Mouse (Mus musculus): ENCODE measurements around the gene H2afv. TPM values are rescaled to one million over a fixed set of nuclear protein-coding genes. Genes with fewer than 3 reads are reported as not detected.

Gene H2afv
- polyA plus RNA-seq, 1 experiment from 2014 or later, result 581 TPM

- H3K4me1 ChIP-seq (ENCODE audit: insufficient read depth), result no peaks in the 10 kb centered on the region
- no peak overlapping the region for H3K4me2 ChIP-seq
- H3K4me3 ChIP-seq (ENCODE audit: low read depth, low read length), result no peak overlapping the region
- no peaks in the 10 kb centered on the region for H3K9me3 ChIP-seq (ENCODE audit: low read depth, low read length)
- no peak overlapping the region for H3K27ac ChIP-seq (ENCODE audit: low read depth)
- 87% methylated on average over 5 of the region's 5 CpGs for WGBS
- peaks cover 63% of the 10 kb centered on the region for H3K36me3 ChIP-seq (ENCODE audit: insufficient read depth)
- H3K9ac ChIP-seq, result no peak overlapping the region
- TF ChIP-seq CTCF (IDR thresholded peaks at IDR 0.05; ENCODE audit: low read depth), result no peak
- no peaks in the 10 kb centered on the region for H3K27me3 ChIP-seq (ENCODE audit: insufficient read depth, low read length)
- no peak for DNase-seq
- ATAC-seq (ENCODE audit: insufficient read depth), result no peak
Observed at GRCm38 (mm10) chr11:6395565-6395964, 48.7 kb downstream of the H2afv start.

- no peaks in the 10 kb centered on the region for H3K9me3 ChIP-seq (ENCODE audit: low read depth, low read length)
- H3K36me3 ChIP-seq (ENCODE audit: insufficient read depth), result peaks cover 47% of the 10 kb centered on the region
- H3K9ac ChIP-seq, result peak overlapping the region; percentile 18; the same call in 1 of the 2 replicates
- no peak overlapping the region for H3K4me3 ChIP-seq (ENCODE audit: low read depth, low read length)
- 58% methylated on average over 1 of the region's 1 CpGs for WGBS
- H3K27me3 ChIP-seq (ENCODE audit: insufficient read depth, low read length), result no peaks in the 10 kb centered on the region
- no peaks in the 10 kb centered on the region for H3K4me1 ChIP-seq (ENCODE audit: insufficient read depth)
- TF ChIP-seq CTCF (IDR thresholded peaks at IDR 0.05; ENCODE audit: low read depth), result no peak
- DNase-seq (no peak), ATAC-seq (ENCODE audit: insufficient read depth) (no peak)
- H3K27ac ChIP-seq (ENCODE audit: low read depth), result peak overlapping the region; percentile 82; the same call in 1 of the 2 replicates
- H3K4me2 ChIP-seq, result no peak overlapping the region
Observed at GRCm38 (mm10) chr11:6393866-6394265, 50.4 kb downstream of the H2afv start.

GRCm38 (mm10) chr11:6392857-6393256 lies 51.4 kb downstream of the H2afv start:
- peaks cover 37% of the 10 kb centered on the region for H3K36me3 ChIP-seq (ENCODE audit: insufficient read depth)
- H3K4me1 ChIP-seq (ENCODE audit: insufficient read depth), result no peaks in the 10 kb centered on the region
- no peak overlapping the region for H3K4me3 ChIP-seq (ENCODE audit: low read depth, low read length)
- no peaks in the 10 kb centered on the region for H3K27me3 ChIP-seq (ENCODE audit: insufficient read depth, low read length)
- no peak overlapping the region for H3K9ac ChIP-seq
- ATAC-seq (ENCODE audit: insufficient read depth), result no peak
- DNase-seq, result no peak
- H3K27ac ChIP-seq (ENCODE audit: low read depth), result no peak overlapping the region
- WGBS, result 67% methylated on average over 6 of the region's 6 CpGs
- H3K4me2 ChIP-seq, result no peak overlapping the region
- H3K9me3 ChIP-seq (ENCODE audit: low read depth, low read length), result no peaks in the 10 kb centered on the region
- no peak for TF ChIP-seq CTCF (IDR thresholded peaks at IDR 0.05; ENCODE audit: low read depth)

GRCm38 (mm10) chr11:6391516-6392276 lies 52.5 kb downstream of the H2afv start:
- DNase-seq, result no peak
- no peak for ATAC-seq (ENCODE audit: insufficient read depth)
- no peak overlapping the region for H3K4me3 ChIP-seq (ENCODE audit: low read depth, low read length)
- no peak overlapping the region for H3K9ac ChIP-seq
- H3K9me3 ChIP-seq (ENCODE audit: low read depth, low read length), result no peaks in the 10 kb centered on the region
- no peak overlapping the region for H3K27ac ChIP-seq (ENCODE audit: low read depth)
- TF ChIP-seq CTCF (IDR thresholded peaks at IDR 0.05; ENCODE audit: low read depth), result no peak
- 78% methylated on average over 8 of the region's 8 CpGs for WGBS
- no peak overlapping the region for H3K4me2 ChIP-seq
- no peaks in the 10 kb centered on the region for H3K27me3 ChIP-seq (ENCODE audit: insufficient read depth, low read length)
- no peaks in the 10 kb centered on the region for H3K4me1 ChIP-seq (ENCODE audit: insufficient read depth)
- peaks cover 26% of the 10 kb centered on the region for H3K36me3 ChIP-seq (ENCODE audit: insufficient read depth)

GRCm38 (mm10) chr11:6390376-6391053 lies 53.7 kb downstream of the H2afv start:
- Histone ChIP-seq H3K4me1 (ENCODE audit: insufficient read depth) (no peaks in the 10 kb centered on the region), H3K4me2 (peak overlapping the region; percentile 86), H3K27me3 (ENCODE audit: insufficient read depth, low read length) (no peaks in the 10 kb centered on the region), H3K36me3 (ENCODE audit: insufficient read depth) (peaks cover 14% of the 10 kb centered on the region), H3K9ac (peak overlapping the region; percentile 85), H3K4me3 (ENCODE audit: low read depth, low read length) (peak overlapping the region; percentile 89), H3K27ac (ENCODE audit: low read depth) (no peak overlapping the region), H3K9me3 (ENCODE audit: low read depth, low read length) (no peaks in the 10 kb centered on the region)
- ATAC-seq (ENCODE audit: insufficient read depth), result no peak
- WGBS, result 75% methylated on average over 8 of the region's 8 CpGs
- DNase-seq, result no peak
- TF ChIP-seq CTCF (IDR thresholded peaks at IDR 0.05; ENCODE audit: low read depth), result no peak

- H3K27ac ChIP-seq (ENCODE audit: low read depth), result peak overlapping the region; percentile 12; the same call in 1 of the 2 replicates
- DNase-seq (peak; percentile 18), ATAC-seq (ENCODE audit: insufficient read depth) (peak; percentile 35)
- peaks cover 11% of the 10 kb centered on the region for H3K36me3 ChIP-seq (ENCODE audit: insufficient read depth)
- H3K9me3 ChIP-seq (ENCODE audit: low read depth, low read length), result no peaks in the 10 kb centered on the region
- peak overlapping the region; percentile 86 for H3K4me2 ChIP-seq
- peak overlapping the region; percentile 89 for H3K4me3 ChIP-seq (ENCODE audit: low read depth, low read length)
- no peak for TF ChIP-seq CTCF (IDR thresholded peaks at IDR 0.05; ENCODE audit: low read depth)
- H3K4me1 ChIP-seq (ENCODE audit: insufficient read depth), result no peaks in the 10 kb centered on the region
- under 1% methylated on average over 38 of the region's 43 CpGs for WGBS
- no peaks in the 10 kb centered on the region for H3K27me3 ChIP-seq (ENCODE audit: insufficient read depth, low read length)
- H3K9ac ChIP-seq, result peak overlapping the region; percentile 85
Observed at GRCm38 (mm10) chr11:6389483-6389921, 54.7 kb downstream of the H2afv start.

Measured in lung, embryonic 14.5 days (tissue).